25 mouse cellular contexts compared by ENCODE assay signal in genomic region chr6:40177870-40178269, GRCm38 (mm10).
DNase-seq lines count a peak whose midpoint lies in the region; ATAC-seq lines count a peak whose summit lies in the region.
"Had no signal": no experiment of that assay in that cellular context is flagged by ENCODE, and none has a peak within 500 bp of the region (broad histone marks: within the 10 kb centered on the region; RNA-seq: fewer than 3 reads in every experiment).

No protein-coding gene starts in this region.

- no peak overlapping the region for H3K27ac ChIP-seq in forebrain, embryonic 15.5 days (replicated peaks)
- no peak overlapping the region for H3K27ac ChIP-seq in forebrain, embryonic 13.5 days
- H3K27ac ChIP-seq: forebrain, embryonic 10.5 days; heart, embryonic 13.5 days; intestine, embryonic 15.5 days; limb, embryonic 12.5 days; liver, embryonic 12.5 days had no signal

- ATAC-seq in forebrain, embryonic 15.5 days (replicated peaks) = 0 out of 2 replicates have a peak, but pooled peaks have one; percentile 19
- no peak for ATAC-seq in forebrain, embryonic 13.5 days
- ATAC-seq: CD4-positive, CD25-positive, alpha-beta regulatory T cell, adult 4 months; intestine, embryonic 15.5 days; liver, embryonic 12.5 days had no signal

- no peak overlapping the region for H3K4me2 ChIP-seq in forebrain, embryonic 15.5 days (replicated peaks)
- no peak overlapping the region for H3K4me2 ChIP-seq in forebrain, embryonic 13.5 days
- H3K4me2 ChIP-seq: heart, embryonic 13.5 days; hindbrain, embryonic 15.5 days; intestine, embryonic 15.5 days; limb, embryonic 12.5 days; liver, embryonic 12.5 days; lung, embryonic 14.5 days; midbrain, embryonic 11.5 days had no signal

- H3K4me1 ChIP-seq in forebrain, embryonic 15.5 days = peaks cover 6% of the 10 kb centered on the region; the same call in 1 of the 2 replicates
- H3K4me1 ChIP-seq in forebrain, embryonic 13.5 days = peaks cover 17% of the 10 kb centered on the region; the same call in 1 of the 2 replicates
- H3K4me1 ChIP-seq: heart, embryonic 13.5 days; intestine, embryonic 15.5 days; limb, embryonic 12.5 days; liver, embryonic 12.5 days had no signal

- no peak overlapping the region for H3K9ac ChIP-seq in forebrain, embryonic 15.5 days (replicated peaks)
- H3K9ac ChIP-seq in forebrain, embryonic 13.5 days = no peak overlapping the region
- H3K9ac ChIP-seq: heart, embryonic 13.5 days; hindbrain, embryonic 15.5 days; intestine, embryonic 15.5 days; limb, embryonic 12.5 days; liver, embryonic 12.5 days; lung, embryonic 14.5 days had no signal

- no peaks in the 10 kb centered on the region for H3K36me3 ChIP-seq in forebrain, embryonic 15.5 days
- H3K36me3 ChIP-seq in forebrain, embryonic 13.5 days (ENCODE audit: poor library complexity, severe bottlenecking) = no peaks in the 10 kb centered on the region
- H3K36me3 ChIP-seq: forebrain, embryonic 10.5 days; heart, embryonic 13.5 days; hindbrain, embryonic 15.5 days; intestine, embryonic 15.5 days; limb, embryonic 12.5 days; liver, embryonic 12.5 days had no signal

- no peaks in the 10 kb centered on the region for H3K27me3 ChIP-seq in forebrain, embryonic 15.5 days
- no peaks in the 10 kb centered on the region for H3K27me3 ChIP-seq in forebrain, embryonic 13.5 days
- H3K27me3 ChIP-seq: heart, embryonic 13.5 days; hindbrain, embryonic 15.5 days; intestine, embryonic 15.5 days; limb, embryonic 12.5 days; liver, embryonic 12.5 days had no signal

- H3K4me3 ChIP-seq in forebrain, embryonic 15.5 days = no peak overlapping the region
- H3K4me3 ChIP-seq in forebrain, embryonic 13.5 days = no peak overlapping the region
- H3K4me3 ChIP-seq: forebrain, embryonic 10.5 days; heart, embryonic 13.5 days; hindbrain, embryonic 15.5 days; intestine, embryonic 15.5 days; limb, embryonic 12.5 days; liver, embryonic 12.5 days had no signal

- intact Hi-C loops in left cerebral cortex, postnatal 14 days (cut with DNase I) = no loop called here
- intact Hi-C loops in heart, postnatal 25 days (cut with DNase I) = no loop called here

- DNase-seq in left cerebral cortex, adult 18-20 months (ENCODE audit: low spot score in 2 of 2) = peak; percentile 36 to 68
- DNase-seq in left cerebral cortex, postnatal 14 days (ENCODE audit: low spot score in 2 of 2) = no peak
- DNase-seq in right cerebral cortex, adult 2 months (ENCODE audit: low spot score in 2 of 2) = peak; percentile 62 to 71
- DNase-seq in right cerebral cortex, postnatal 14 days = no peak
- no peak for DNase-seq in heart, postnatal 25 days (ENCODE audit: low spot score)
- DNase-seq in cerebellum, adult 11-12 months = no peak
- DNase-seq: adrenal gland, postnatal 25 days; cerebellum, adult 2 months; cerebellum, postnatal 36 days; heart, adult 18-20 months; heart, postnatal 36 days; kidney, adult 9 months; kidney, postnatal 36 days; lung, embryonic 14.5 days; thymus, postnatal 25 days had no signal

- H3K9me3 ChIP-seq in forebrain, embryonic 15.5 days = no peaks in the 10 kb centered on the region
- H3K9me3 ChIP-seq in forebrain, embryonic 13.5 days (replicated peaks) = no peaks in the 10 kb centered on the region
- H3K9me3 ChIP-seq: forebrain, embryonic 10.5 days; heart, embryonic 13.5 days; hindbrain, embryonic 15.5 days; intestine, embryonic 15.5 days; limb, embryonic 12.5 days; liver, embryonic 12.5 days had no signal

- 61% methylated on average over 4 of the region's 4 CpGs for WGBS in forebrain, embryonic 15.5 days
- 67% methylated on average over 4 of the region's 4 CpGs for WGBS in forebrain, embryonic 13.5 days

Comparison
In these comparisons a context has a peak if more than half of its experiments do, and no peak if none do; other contexts are left out.
1. DNase-seq: peak in left cerebral cortex, adult 18-20 months (2 of 2) and right cerebral cortex, adult 2 months (2 of 2); none in left cerebral cortex, postnatal 14 days (0 of 2), right cerebral cortex, postnatal 14 days (single experiment), heart, postnatal 25 days (single experiment) and cerebellum, adult 11-12 months (single experiment).